Mouse (Mus musculus) forebrain, embryonic 16.5 days (tissue): ENCODE data around the gene Ergic2. TPM values are rescaled to one million over a fixed set of nuclear protein-coding genes. Genes with fewer than 3 reads are reported as not detected.

Experiments
- ATAC-seq: fragments of 200-750 bp; cut with Nextera tagmentation; 2 replicates; pipeline ENCODE4 v1.8.0; 2017; ENCODE audit warnings: mild to moderate bottlenecking, moderate library complexity
- H3K27ac ChIP-seq: fragments of 300-500 bp; sonication (generic); 2 replicates; pipeline ENCODE4 v1.5.1; 2014; ENCODE audit warnings: low read length, control low read depth
- H3K27me3 ChIP-seq: fragments of 300-500 bp; sonication (generic); replicated peaks from 2 replicates; pipeline ENCODE4 v1.6.1; 2014; ENCODE audit warnings: low read length; ENCODE audit not compliant: control insufficient read depth, insufficient read depth
- H3K36me3 ChIP-seq: fragments of 300-500 bp; sonication (generic); 2 replicates; pipeline ENCODE4 v1.6.1; 2014; ENCODE audit not compliant: control insufficient read depth, insufficient read depth
- H3K4me1 ChIP-seq: fragments of 300-500 bp; sonication (generic); replicated peaks from 2 replicates; pipeline ENCODE4 v1.6.1; 2014; ENCODE audit warnings: low read length; ENCODE audit not compliant: control insufficient read depth, insufficient read depth
- H3K4me2 ChIP-seq: fragments of 300-500 bp; sonication (generic); 2 replicates; pipeline ENCODE4 v1.6.1; 2014; ENCODE audit warnings: mild to moderate bottlenecking, low read length, control low read depth
- H3K4me3 ChIP-seq: fragments of 300-500 bp; sonication (generic); replicated peaks from 2 replicates; pipeline ENCODE4 v1.5.1; 2014; ENCODE audit warnings: mild to moderate bottlenecking, low read length, control low read depth
- H3K9ac ChIP-seq: fragments of 300-500 bp; sonication (generic); replicated peaks from 2 replicates; pipeline ENCODE4 v1.6.1; 2014; ENCODE audit warnings: low read depth, low read length, control low read depth
- H3K9me3 ChIP-seq: fragments of 300-500 bp; sonication (generic); 2 replicates; pipeline ENCODE4 v1.6.1; 2016; ENCODE audit warnings: low read length; ENCODE audit not compliant: control insufficient read depth
- WGBS: fragments of 180-500 bp; shearing (Covaris S2); extraction: QIAGEN DNeasy Blood & Tissue Kit; methylation state at CpG from one replicate; pipeline ENCODE4 v1.1.7; 2014; 5-methylcytosine and 5-hydroxymethylcytosine counted together
- polyA plus RNA-seq: library from polyadenylated mRNA; unstranded; fragments of >200 nt; fragmentation: Nextera tagmentation; extraction: Ambion mirVana; gene quantifications from 2 replicates; pipeline ENCODE4 v1.2.1, GENCODE M21; 2015

The Ergic2 gene
- polyA plus RNA-seq, 1 experiment from 2014 or later = 195 TPM

DNA sequence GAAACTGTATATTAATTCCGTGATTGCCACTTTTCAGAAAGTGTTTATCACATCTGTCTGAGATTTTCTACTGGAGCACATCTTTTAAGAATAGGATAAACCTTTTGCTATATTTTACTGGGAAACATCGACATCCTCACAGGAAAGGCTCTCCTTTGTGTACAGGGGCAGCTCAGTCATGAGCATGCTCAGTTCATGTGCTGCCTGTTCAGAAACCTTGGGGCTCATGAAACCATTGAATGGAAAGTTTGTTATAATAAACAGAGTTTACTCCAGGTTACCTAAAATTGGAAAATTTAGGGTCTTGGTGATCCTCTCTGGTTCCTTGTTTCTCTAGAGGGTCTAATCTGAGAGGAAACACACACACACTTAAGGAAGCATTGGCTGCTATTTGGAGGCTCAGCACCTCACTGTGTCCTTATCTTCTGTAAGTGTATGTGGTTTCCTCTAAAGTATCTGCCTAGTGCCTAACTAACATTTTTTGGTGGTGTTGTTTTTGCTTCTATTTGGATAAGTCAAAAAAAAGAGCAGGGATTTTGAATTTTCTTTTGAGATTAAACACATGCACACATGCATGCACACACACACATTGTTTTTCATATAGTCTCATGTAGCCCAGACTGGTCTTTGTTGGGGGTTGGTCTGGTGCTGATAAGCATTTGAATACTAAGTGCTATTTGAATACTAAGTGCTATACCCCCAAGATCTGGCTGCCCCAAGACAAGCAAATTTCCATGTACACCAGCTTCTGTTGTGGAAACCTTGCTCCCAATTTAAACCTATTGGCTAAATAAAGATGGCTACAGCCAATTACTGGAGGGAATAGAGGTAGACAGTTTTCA is 6.3 kb upstream of the Ergic2 start:
- Histone ChIP-seq H3K4me1 (0 out of 2 replicates have a peak, but pooled peaks cover 2% of the 10 kb centered on the region), H3K4me2 (no peak overlapping the region), H3K27me3 (no peaks in the 10 kb centered on the region), H3K9me3 (no peaks in the 10 kb centered on the region), H3K27ac (no peak overlapping the region), H3K4me3 (no peak overlapping the region), H3K9ac (no peak overlapping the region), H3K36me3 (no peaks in the 10 kb centered on the region)
- WGBS = 89% methylated on average over 2 of the region's 2 CpGs
- ATAC-seq = no peak

DNA sequence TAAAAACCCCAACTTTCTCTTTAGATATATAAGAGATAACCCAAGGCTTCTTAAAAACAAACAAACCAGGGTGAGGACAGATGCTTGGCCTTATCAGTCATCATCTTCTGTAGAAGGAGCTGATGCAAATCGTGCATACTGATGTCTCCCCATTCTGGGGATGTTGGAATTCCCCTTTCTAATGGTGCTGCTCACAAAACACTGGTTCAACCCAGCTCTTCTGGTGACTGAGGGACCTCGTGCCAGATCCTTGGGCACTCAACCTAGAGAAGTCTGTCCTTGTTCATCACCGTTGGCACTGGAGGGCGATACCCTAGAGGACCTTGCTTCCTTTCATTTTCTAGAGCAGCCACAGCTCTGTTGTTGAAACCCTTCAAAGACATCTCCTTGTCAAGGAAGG is 4.6 kb upstream of the Ergic2 start:
- no peak overlapping the region for H3K4me2 ChIP-seq
- no peaks in the 10 kb centered on the region for H3K27me3 ChIP-seq
- no peak overlapping the region for H3K4me3 ChIP-seq
- H3K27ac ChIP-seq = no peak overlapping the region
- H3K4me1 ChIP-seq = peaks cover 7% of the 10 kb centered on the region
- WGBS = 92% methylated on average over 4 of the region's 4 CpGs
- H3K9ac ChIP-seq = no peak overlapping the region
- H3K9me3 ChIP-seq = no peaks in the 10 kb centered on the region
- H3K36me3 ChIP-seq = no peaks in the 10 kb centered on the region
- no peak for ATAC-seq

GRCm38 (mm10) chr6:148214765-148215164 is 2.6 kb upstream of the Ergic2 start:
- peaks cover 11% of the 10 kb centered on the region for H3K4me1 ChIP-seq
- no peaks in the 10 kb centered on the region for H3K27me3 ChIP-seq
- no peak overlapping the region for H3K27ac ChIP-seq
- no peak for ATAC-seq
- H3K9me3 ChIP-seq = no peaks in the 10 kb centered on the region
- H3K9ac ChIP-seq = no peak overlapping the region
- H3K4me3 ChIP-seq = no peak overlapping the region
- no peaks in the 10 kb centered on the region for H3K36me3 ChIP-seq
- H3K4me2 ChIP-seq = no peak overlapping the region
- WGBS = 5% methylated on average over 5 of the region's 5 CpGs

DNA sequence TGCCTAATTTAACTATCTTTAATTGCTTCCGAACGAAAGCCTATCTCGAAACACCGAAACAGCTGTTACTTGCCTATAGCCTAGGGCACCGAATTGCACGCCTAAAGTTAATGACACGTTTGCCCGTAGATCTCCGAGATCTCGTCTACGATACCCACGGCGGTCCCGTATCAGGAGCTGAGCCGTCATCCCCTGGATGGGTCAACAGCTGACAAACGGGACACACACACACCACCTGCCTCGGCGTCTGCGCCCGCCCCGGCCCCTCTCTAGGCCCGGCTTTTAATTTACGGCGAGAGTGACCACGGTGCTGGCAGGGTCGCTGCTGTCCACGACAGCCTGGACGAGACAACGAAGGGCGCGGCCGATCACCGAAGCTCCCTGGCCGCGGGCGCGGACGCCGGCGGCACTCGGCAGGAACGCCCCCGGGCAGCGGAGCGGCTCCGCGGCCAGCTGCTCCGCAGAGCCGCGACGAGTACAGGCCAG is 740 bp downstream of the Ergic2 start:
- peaks cover 11% of the 10 kb centered on the region for H3K4me1 ChIP-seq
- H3K9ac ChIP-seq = peak overlapping the region; percentile 97
- peak overlapping the region; percentile 85 for H3K4me2 ChIP-seq
- H3K27ac ChIP-seq = peak overlapping the region; percentile 80
- no peaks in the 10 kb centered on the region for H3K9me3 ChIP-seq
- peak; percentile 47 for ATAC-seq
- under 1% methylated on average over 51 of the region's 51 CpGs for WGBS
- H3K36me3 ChIP-seq = no peaks in the 10 kb centered on the region
- peak overlapping the region; percentile 98 for H3K4me3 ChIP-seq
- no peaks in the 10 kb centered on the region for H3K27me3 ChIP-seq

DNA sequence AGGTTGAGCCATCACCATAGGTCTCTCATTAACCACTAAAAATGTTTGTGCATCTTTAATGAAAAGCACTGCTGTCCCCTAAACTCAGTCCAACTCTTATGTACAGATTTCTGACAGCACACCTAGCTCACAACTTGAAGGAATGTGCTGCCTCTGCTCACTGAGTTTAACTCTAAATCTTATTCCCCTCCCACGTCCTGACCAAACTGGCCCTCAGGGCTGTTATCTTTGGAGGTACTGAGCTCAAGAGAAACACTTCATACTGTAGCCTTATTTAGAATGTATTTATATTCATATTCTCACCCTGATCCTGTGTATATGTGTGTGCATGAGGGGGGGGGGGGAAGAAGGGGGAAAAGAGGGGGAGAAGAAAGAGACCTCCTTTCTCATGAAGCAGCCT is 4.7 kb downstream of the Ergic2 start:
- Histone ChIP-seq H3K4me1 (peaks cover 4% of the 10 kb centered on the region), H3K27ac (no peak overlapping the region), H3K9ac (no peak overlapping the region), H3K4me2 (no peak overlapping the region), H3K4me3 (no peak overlapping the region), H3K36me3 (peaks cover 15% of the 10 kb centered on the region), H3K27me3 (no peaks in the 10 kb centered on the region), H3K9me3 (no peaks in the 10 kb centered on the region)
- WGBS = 72% methylated on average over 1 of the region's 1 CpGs
- no peak for ATAC-seq

DNA sequence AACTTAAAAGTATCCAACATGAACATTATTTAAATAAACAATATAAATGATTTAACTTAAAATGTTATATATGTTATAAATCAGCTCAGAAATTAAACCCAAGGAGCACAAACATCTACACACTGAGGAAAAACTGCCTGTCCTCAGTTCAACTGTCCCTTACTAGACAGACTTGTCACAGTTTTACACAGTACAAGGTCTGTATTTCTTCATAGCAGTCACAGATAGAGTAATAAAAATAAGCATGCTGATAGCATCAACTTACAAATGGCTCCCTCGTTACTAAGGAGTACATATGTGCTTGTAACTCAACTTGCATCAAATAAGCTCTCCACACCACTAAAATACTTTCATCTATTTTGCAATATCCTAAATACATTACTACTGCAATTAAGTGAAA is 7.0 kb downstream of the Ergic2 start:
- Histone ChIP-seq H3K4me1 (no peaks in the 10 kb centered on the region), H3K9me3 (no peaks in the 10 kb centered on the region), H3K4me2 (no peak overlapping the region), H3K27me3 (no peaks in the 10 kb centered on the region), H3K9ac (no peak overlapping the region), H3K27ac (no peak overlapping the region), H3K36me3 (peaks cover 28% of the 10 kb centered on the region), H3K4me3 (no peak overlapping the region)
- 88% methylated on average over 1 of the region's 1 CpGs for WGBS
- ATAC-seq = no peak

- no peaks in the 10 kb centered on the region for H3K27me3 ChIP-seq
- no peak for ATAC-seq
- H3K4me1 ChIP-seq = no peaks in the 10 kb centered on the region
- H3K4me3 ChIP-seq = no peak overlapping the region
- H3K4me2 ChIP-seq = no peak overlapping the region
- peaks cover 32% of the 10 kb centered on the region for H3K36me3 ChIP-seq
- 91% methylated on average over 3 of the region's 3 CpGs for WGBS
- no peak overlapping the region for H3K27ac ChIP-seq
- no peak overlapping the region for H3K9ac ChIP-seq
- no peaks in the 10 kb centered on the region for H3K9me3 ChIP-seq
Measured at GRCm38 (mm10) chr6:148199729-148200128, 12.4 kb downstream of the Ergic2 start.

DNA sequence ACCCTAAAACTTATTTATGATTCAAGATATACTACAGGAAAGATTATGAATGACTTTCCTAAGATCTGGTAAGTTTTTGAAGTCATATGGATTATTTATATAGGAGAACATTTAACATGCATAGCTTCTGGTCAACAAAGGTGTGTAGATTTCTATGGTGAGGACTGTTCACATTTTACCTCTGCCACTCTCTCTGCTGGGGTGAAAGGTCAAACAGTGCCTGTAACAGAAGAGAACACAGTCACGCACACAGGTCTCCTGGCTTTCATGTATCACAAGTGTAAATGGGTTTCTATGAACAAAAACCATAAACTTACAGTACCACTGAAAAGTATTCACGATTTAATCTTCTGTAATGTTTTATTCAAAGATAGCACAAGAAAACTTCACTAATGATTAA is 13.0 kb downstream of the Ergic2 start:
- no peak overlapping the region for H3K4me3 ChIP-seq
- H3K27me3 ChIP-seq = no peaks in the 10 kb centered on the region
- H3K4me1 ChIP-seq = no peaks in the 10 kb centered on the region
- ATAC-seq = no peak
- H3K36me3 ChIP-seq = peaks cover 35% of the 10 kb centered on the region
- WGBS = 94% methylated on average over 2 of the region's 2 CpGs
- H3K9me3 ChIP-seq = no peaks in the 10 kb centered on the region
- no peak overlapping the region for H3K27ac ChIP-seq
- no peak overlapping the region for H3K4me2 ChIP-seq
- H3K9ac ChIP-seq = no peak overlapping the region

- Histone ChIP-seq H3K4me2 (no peak overlapping the region), H3K9me3 (no peaks in the 10 kb centered on the region), H3K27me3 (no peaks in the 10 kb centered on the region), H3K4me1 (no peaks in the 10 kb centered on the region), H3K27ac (no peak overlapping the region), H3K36me3 (peaks cover 15% of the 10 kb centered on the region), H3K9ac (no peak overlapping the region), H3K4me3 (no peak overlapping the region)
- no peak for ATAC-seq
- 92% methylated on average over 6 of the region's 6 CpGs for WGBS
Measured at GRCm38 (mm10) chr6:148193972-148194701, 18.0 kb downstream of the Ergic2 start.
